Comparison of ENCODE assay signal across 14 mouse cellular contexts in genomic region chr3:131156377-131156776, GRCm38 (mm10). TPM values are rescaled to one million over a fixed set of nuclear protein-coding genes. Genes with fewer than 3 reads are reported as not detected.
A peak's percentile ranks its signal among the peaks of the same experiment; 100 is the strongest.
DNase-seq lines count a peak whose midpoint lies in the region; ATAC-seq and TF ChIP-seq lines count a peak whose summit lies in the region.
"Had no signal": no experiment of that assay in that cellular context is flagged by ENCODE, and none has a peak within 500 bp of the region (broad histone marks: within the 10 kb centered on the region; RNA-seq: fewer than 3 reads in every experiment).

No protein-coding gene starts in this region.

- H3K27ac ChIP-seq in heart, embryonic 16.5 days (ENCODE audit: low read length) = no peak overlapping the region
- no peak overlapping the region for H3K27ac ChIP-seq in heart, adult 2 months
- peak overlapping the region; percentile 63; the same call in 1 of the 2 replicates for H3K27ac ChIP-seq in embryonic facial prominence, embryonic 12.5 days
- no peak overlapping the region for H3K27ac ChIP-seq in neural tube, embryonic 15.5 days (replicated peaks)
- H3K27ac ChIP-seq in hindbrain, postnatal 0 days = no peak overlapping the region
- H3K27ac ChIP-seq: liver, embryonic 13.5 days; midbrain, embryonic 12.5 days had no signal

- no peak for ATAC-seq in heart, embryonic 16.5 days (replicated peaks; ENCODE audit: extremely low read depth, insufficient read depth, low FRiP score)
- ATAC-seq in embryonic facial prominence, embryonic 12.5 days (ENCODE audit: insufficient number of reproducible peaks, insufficient read depth, low FRiP score, low TSS enrichment) = no peak
- ATAC-seq in neural tube, embryonic 15.5 days (ENCODE audit: low FRiP score) = no peak
- ATAC-seq in hindbrain, postnatal 0 days = no peak

- intact Hi-C loops in heart, adult 2 months (cut with DNase I) = no loop called here

- peak overlapping the region; percentile 23; the same call in 1 of the 2 replicates for H3K9ac ChIP-seq in heart, embryonic 16.5 days (ENCODE audit: low read length)
- H3K9ac ChIP-seq in heart, adult 2 months (ENCODE audit: low read depth, low read length) = no peak overlapping the region
- H3K9ac ChIP-seq in embryonic facial prominence, embryonic 12.5 days = no peak overlapping the region
- no peak overlapping the region for H3K9ac ChIP-seq in neural tube, embryonic 15.5 days (replicated peaks)
- H3K9ac ChIP-seq in hindbrain, postnatal 0 days (replicated peaks; ENCODE audit: low read length) = no peak overlapping the region
- H3K9ac ChIP-seq: liver, embryonic 13.5 days; midbrain, embryonic 12.5 days had no signal

- no peak for TF ChIP-seq POLR2A in heart, adult 2 months (IDR thresholded peaks at IDR 0.05; ENCODE audit: insufficient read depth, low read depth, low read length)

- H3K9me3 ChIP-seq in heart, embryonic 16.5 days (replicated peaks; ENCODE audit: control insufficient read depth, low read length) = no peaks in the 10 kb centered on the region
- no peaks in the 10 kb centered on the region for H3K9me3 ChIP-seq in embryonic facial prominence, embryonic 12.5 days
- no peaks in the 10 kb centered on the region for H3K9me3 ChIP-seq in neural tube, embryonic 15.5 days (replicated peaks)
- no peaks in the 10 kb centered on the region for H3K9me3 ChIP-seq in hindbrain, postnatal 0 days (ENCODE audit: low read length)
- H3K9me3 ChIP-seq: liver, embryonic 13.5 days; midbrain, embryonic 12.5 days had no signal

- no peaks in the 10 kb centered on the region for H3K27me3 ChIP-seq in heart, embryonic 16.5 days (ENCODE audit: control insufficient read depth, insufficient read depth, low read length)
- H3K27me3 ChIP-seq in heart, adult 2 months (ENCODE audit: control insufficient read depth, insufficient read depth, low read length) = no peaks in the 10 kb centered on the region
- H3K27me3 ChIP-seq in embryonic facial prominence, embryonic 12.5 days = no peaks in the 10 kb centered on the region
- no peaks in the 10 kb centered on the region for H3K27me3 ChIP-seq in neural tube, embryonic 15.5 days (replicated peaks)
- no peaks in the 10 kb centered on the region for H3K27me3 ChIP-seq in hindbrain, postnatal 0 days (ENCODE audit: insufficient read depth, low read length)
- H3K27me3 ChIP-seq: liver, embryonic 13.5 days; midbrain, embryonic 12.5 days had no signal

- no peaks in the 10 kb centered on the region for H3K4me1 ChIP-seq in heart, embryonic 16.5 days (ENCODE audit: control insufficient read depth, insufficient read depth, low read length)
- no peaks in the 10 kb centered on the region for H3K4me1 ChIP-seq in heart, adult 2 months (ENCODE audit: control insufficient read depth, insufficient read depth, low read length)
- peaks cover 34% of the 10 kb centered on the region for H3K4me1 ChIP-seq in embryonic facial prominence, embryonic 12.5 days
- peaks cover 6% of the 10 kb centered on the region; the same call in 1 of the 2 replicates for H3K4me1 ChIP-seq in neural tube, embryonic 15.5 days
- H3K4me1 ChIP-seq in hindbrain, postnatal 0 days (ENCODE audit: insufficient read depth, low read length) = 0 out of 2 replicates have a peak, but pooled peaks cover 4% of the 10 kb centered on the region
- H3K4me1 ChIP-seq: liver, embryonic 13.5 days had no signal

- WGBS in heart, embryonic 16.5 days = 32% methylated on average over 11 of the region's 11 CpGs
- 60% methylated on average over 11 of the region's 11 CpGs for WGBS in heart, adult 2 months
- 17% methylated on average over 11 of the region's 11 CpGs for WGBS in embryonic facial prominence, embryonic 12.5 days
- WGBS in neural tube, embryonic 15.5 days = 60% methylated on average over 11 of the region's 11 CpGs
- WGBS in hindbrain, postnatal 0 days = 46% methylated on average over 11 of the region's 11 CpGs

- no peaks in the 10 kb centered on the region for H3K36me3 ChIP-seq in heart, embryonic 16.5 days (ENCODE audit: control insufficient read depth, insufficient read depth)
- H3K36me3 ChIP-seq in heart, adult 2 months (ENCODE audit: control insufficient read depth, insufficient read depth, low read length) = no peaks in the 10 kb centered on the region
- no peaks in the 10 kb centered on the region for H3K36me3 ChIP-seq in embryonic facial prominence, embryonic 12.5 days
- no peaks in the 10 kb centered on the region for H3K36me3 ChIP-seq in neural tube, embryonic 15.5 days
- H3K36me3 ChIP-seq in hindbrain, postnatal 0 days (ENCODE audit: insufficient read depth, low read length) = no peaks in the 10 kb centered on the region
- H3K36me3 ChIP-seq: liver, embryonic 13.5 days; midbrain, embryonic 12.5 days had no signal

- no peak for DNase-seq in heart, adult 2 months
- DNase-seq in CD4-positive, CD25-positive, alpha-beta regulatory T cell, adult 2 months (ENCODE audit: low read depth, low spot score) = peak; percentile 75
- peak; percentile 32 to 36 for DNase-seq in natural killer cell, adult 2 months (ENCODE audit: low spot score in 2 of 2)
- DNase-seq in layer of hippocampus, postnatal 25 days (ENCODE audit: extremely low spot score in 1 of 2, low spot score in 1 of 2) = no peak
- DNase-seq in hindbrain, postnatal 0 days (ENCODE audit: low spot score) = no peak
- DNase-seq: cerebellum, adult 11-12 months; gastrocnemius, postnatal 10 days; kidney, adult 11 months; liver, embryonic 13.5 days had no signal

- TF ChIP-seq EP300 in heart, adult 2 months (IDR thresholded peaks at IDR 0.05; ENCODE audit: insufficient read depth, low read depth, low read length) = no peak

- peak overlapping the region; percentile 25; the same call in 1 of the 2 replicates for H3K4me2 ChIP-seq in heart, embryonic 16.5 days (ENCODE audit: low read depth, low read length)
- peak overlapping the region; percentile 18; the same call in 1 of the 2 replicates for H3K4me2 ChIP-seq in embryonic facial prominence, embryonic 12.5 days (replicated peaks)
- H3K4me2 ChIP-seq in neural tube, embryonic 15.5 days = no peak overlapping the region
- no peak overlapping the region for H3K4me2 ChIP-seq in hindbrain, postnatal 0 days (ENCODE audit: low read depth, low read length)
- H3K4me2 ChIP-seq: liver, embryonic 13.5 days; midbrain, embryonic 12.5 days had no signal

- no peaks in the 10 kb centered on the region for H3K79me2 ChIP-seq in heart, adult 2 months (replicated peaks; ENCODE audit: control insufficient read depth, insufficient read depth, low read length)

- no peak overlapping the region for H3K4me3 ChIP-seq in heart, embryonic 16.5 days (ENCODE audit: low read length)
- no peak overlapping the region for H3K4me3 ChIP-seq in heart, adult 2 months
- no peak overlapping the region for H3K4me3 ChIP-seq in embryonic facial prominence, embryonic 12.5 days
- H3K4me3 ChIP-seq in neural tube, embryonic 15.5 days (replicated peaks) = no peak overlapping the region
- H3K4me3 ChIP-seq in hindbrain, postnatal 0 days (ENCODE audit: low read length) = no peak overlapping the region
- H3K4me3 ChIP-seq: erythroblast, embryonic 14.5 days; liver, embryonic 13.5 days; midbrain, embryonic 12.5 days had no signal

- no peak for TF ChIP-seq CTCF in heart, adult 2 months (IDR thresholded peaks at IDR 0.05)
- no peak for TF ChIP-seq CTCF in hindbrain, postnatal 0 days (IDR thresholded peaks at IDR 0.05; ENCODE audit: low read depth)

RNA-seq across cellular contexts. Expression of gene Lef1, which starts 46.1 kb away (rescaled TPM):
- 14.8 and 38.4 TPM in 2 replicates for polyA plus RNA-seq in heart, embryonic 16.5 days (2015; fragmentation: Nextera tagmentation; extraction: Ambion mirVana)
- under 1 TPM; 0.23 to 0.34 TPM for total RNA-seq in heart, adult 2 months (2021)
- polyA plus RNA-seq in heart, adult 2 months (2012; rRNA removed) = 0.88 and 1.5 TPM in 2 replicates
- polyA plus RNA-seq in embryonic facial prominence, embryonic 12.5 days (2016; fragmentation: Nextera tagmentation; extraction: Ambion mirVana) = 107 TPM in 2 replicates
- 6.3 and 28.7 TPM in 2 replicates for polyA plus RNA-seq in neural tube, embryonic 15.5 days (2015; fragmentation: Nextera tagmentation; extraction: Ambion mirVana)
- 1 to 10 TPM; 5.4 to 5.8 TPM for total RNA-seq in layer of hippocampus, postnatal 25 days (2021)
- 5.6 and 7.2 TPM in 2 replicates for total RNA-seq in hindbrain, postnatal 0 days (2014; rRNA removed)
- polyA plus RNA-seq in hindbrain, postnatal 0 days (2015; fragmentation: Nextera tagmentation; extraction: Ambion mirVana) = 6.4 and 7.2 TPM in 2 replicates
- polyA plus RNA-seq: erythroblast, embryonic 14.5 days had no signal

Comparison
In these comparisons a context has a peak if more than half of its experiments do, and no peak if none do; other contexts are left out.
1. H3K4me2 ChIP-seq: peak in heart, embryonic 16.5 days (single experiment) and embryonic facial prominence, embryonic 12.5 days (single experiment); none in neural tube, embryonic 15.5 days (single experiment) and hindbrain, postnatal 0 days (single experiment).
2. DNase-seq: peak in CD4-positive, CD25-positive, alpha-beta regulatory T cell, adult 2 months (single experiment) and natural killer cell, adult 2 months (2 of 2); none in heart, adult 2 months (0 of 2), layer of hippocampus, postnatal 25 days (0 of 2) and hindbrain, postnatal 0 days (single experiment).